Mouse (Mus musculus): ENCODE data around the gene Pan2.

Pan2 gene

GRCm38 (mm10) chr10:128336597-128336996 is 33.5 kb downstream of the Pan2 start:
- no peak for DNase-seq (ENCODE audit: low spot score)

DNA sequence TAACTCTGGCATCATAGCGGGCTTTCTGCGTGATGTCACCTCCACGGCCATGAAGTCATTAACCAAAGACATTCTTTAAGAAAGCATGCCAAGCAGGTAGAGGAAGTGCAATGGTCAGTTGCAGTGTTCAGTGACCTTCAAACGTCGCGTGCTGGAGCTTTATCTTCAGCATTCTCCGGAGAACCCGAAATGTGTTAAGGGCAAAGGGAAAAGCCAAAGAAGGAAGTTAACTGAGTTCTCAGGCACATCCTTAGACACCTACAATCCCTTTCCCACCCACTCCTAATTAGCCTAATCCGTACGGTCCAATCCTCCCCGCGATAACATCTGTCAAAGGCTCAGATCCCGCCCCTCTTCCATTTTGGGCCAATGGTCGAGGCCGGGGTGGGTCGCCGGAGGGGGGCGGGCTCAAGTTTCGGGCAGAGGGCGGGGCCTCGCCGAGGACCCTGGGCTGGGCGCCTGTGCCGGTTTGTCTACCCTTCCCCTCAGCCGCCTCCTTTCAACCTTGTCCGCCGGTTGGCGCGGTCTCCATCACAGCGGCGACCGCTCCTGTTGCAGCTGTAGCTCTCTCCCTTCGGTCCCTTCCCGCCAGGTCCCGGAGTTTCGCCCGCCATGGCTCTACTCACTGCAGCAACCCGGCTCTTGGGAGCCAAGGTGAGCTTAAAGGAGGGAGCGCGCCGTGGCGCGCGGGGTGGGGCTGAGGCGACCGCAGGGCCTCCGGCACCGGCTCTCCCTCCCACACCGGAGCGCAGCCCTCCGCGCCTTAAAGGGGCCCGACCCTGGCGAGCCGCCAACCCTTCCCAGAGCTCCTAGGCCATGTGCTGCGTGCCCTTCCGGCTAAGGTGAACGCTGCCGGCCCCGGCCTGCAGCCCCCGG is 34.4 kb downstream of the Pan2 start, which contains the start of gene Cs:
Cs (plus strand) TSS at position 429 of the 876 bp plus-strand sequence.
- DNase-seq (ENCODE audit: low spot score), result peak; percentile 98

GRCm38 (mm10) chr10:128338415-128338814 is 35.3 kb downstream of the Pan2 start:
- DNase-seq (ENCODE audit: low spot score), result peak; percentile 45

DNA sequence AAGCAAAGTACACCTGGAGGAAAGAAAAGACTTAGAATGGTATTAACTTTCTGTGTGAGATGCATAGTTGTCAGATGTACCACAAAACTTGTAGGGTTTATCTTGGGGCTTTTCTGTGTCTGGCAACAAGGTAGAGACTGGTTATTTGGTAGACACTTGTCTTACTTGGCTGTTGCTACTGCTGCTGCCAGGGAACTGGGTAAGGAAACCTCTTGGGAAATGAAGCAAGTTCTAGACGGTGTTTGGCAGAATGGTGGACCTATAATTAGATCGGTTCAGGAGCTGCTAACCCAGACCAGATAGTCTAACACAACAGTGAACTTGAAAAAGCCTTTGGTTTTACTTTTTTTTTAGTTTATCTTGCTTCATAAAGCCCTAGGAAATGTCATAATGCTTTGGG is 35.8 kb downstream of the Pan2 start:
- DNase-seq (ENCODE audit: low spot score), result peak; percentile 89

- no peak for DNase-seq (ENCODE audit: low spot score)
Observed at GRCm38 (mm10) chr10:128340257-128340656, 37.1 kb downstream of the Pan2 start.

- DNase-seq (ENCODE audit: low spot score), result peak; percentile 82
Observed at GRCm38 (mm10) chr10:128343436-128343835, 40.3 kb downstream of the Pan2 start.

GRCm38 (mm10) chr10:128344568-128345275 is 41.6 kb downstream of the Pan2 start:
- DNase-seq (ENCODE audit: low spot score), result peak; percentile 85

DNA sequence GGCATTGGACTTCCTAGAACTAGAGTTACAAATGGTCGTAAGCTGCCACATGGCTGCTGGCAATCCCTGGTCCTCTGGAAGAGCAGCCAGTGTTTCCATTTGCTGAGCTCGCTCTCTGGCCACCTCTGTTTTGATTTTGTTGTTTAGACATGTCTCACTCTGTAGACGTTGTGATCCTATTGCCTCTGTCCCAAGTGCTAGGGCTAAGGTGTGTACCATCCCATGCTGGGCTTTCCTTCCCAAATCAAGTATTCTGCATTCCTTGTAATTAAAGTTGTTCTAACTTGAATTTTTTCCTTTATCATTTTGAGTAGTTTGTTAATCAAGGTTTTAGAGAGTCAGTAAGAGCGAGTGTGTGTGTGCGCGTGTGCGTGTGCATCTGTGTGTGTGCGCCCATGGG is 44.4 kb downstream of the Pan2 start:
- no peak for DNase-seq (ENCODE audit: low spot score)

GRCm38 (mm10) chr10:128358796-128359195 is 55.7 kb downstream of the Pan2 start:
- DNase-seq (ENCODE audit: low spot score), result peak; percentile 80

GRCm38 (mm10) chr10:128359226-128359625 is 56.1 kb downstream of the Pan2 start:
- DNase-seq (ENCODE audit: low spot score), result no peak

DNA sequence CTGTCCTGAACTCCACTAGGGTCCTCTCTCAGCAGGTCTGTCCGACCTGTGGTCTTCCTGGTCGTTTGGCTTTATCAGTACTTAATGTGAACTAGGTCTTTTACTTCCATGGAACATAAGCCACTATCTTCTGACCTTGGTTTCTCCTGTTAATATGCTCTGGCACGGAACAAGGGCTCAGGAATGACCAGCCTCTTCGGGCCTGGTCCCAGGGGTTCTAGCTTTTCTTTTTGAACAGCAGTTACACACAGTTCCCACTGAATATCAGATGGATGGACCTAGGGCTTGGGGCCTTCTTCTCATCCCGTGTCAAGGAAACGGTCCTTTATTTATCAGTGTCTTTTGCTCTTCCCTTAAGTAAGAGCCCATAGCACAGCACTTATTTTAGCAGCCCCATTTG is 58.7 kb downstream of the Pan2 start:
- no peak for DNase-seq (ENCODE audit: low spot score)

GRCm38 (mm10) chr10:128362568-128362967 is 59.4 kb downstream of the Pan2 start:
- peak; percentile 57 for DNase-seq (ENCODE audit: low spot score)

GRCm38 (mm10) chr10:128367899-128368401 is 64.8 kb downstream of the Pan2 start:
- no peak for DNase-seq (ENCODE audit: low spot score)

- peak; percentile 86 for DNase-seq (ENCODE audit: low spot score)
Observed at GRCm38 (mm10) chr10:128368402-128369217, 65.5 kb downstream of the Pan2 start, which contains the start of gene Coq10a. Gene Coq10a, minus strand, starts transcription at chr10:128368997.

DNA sequence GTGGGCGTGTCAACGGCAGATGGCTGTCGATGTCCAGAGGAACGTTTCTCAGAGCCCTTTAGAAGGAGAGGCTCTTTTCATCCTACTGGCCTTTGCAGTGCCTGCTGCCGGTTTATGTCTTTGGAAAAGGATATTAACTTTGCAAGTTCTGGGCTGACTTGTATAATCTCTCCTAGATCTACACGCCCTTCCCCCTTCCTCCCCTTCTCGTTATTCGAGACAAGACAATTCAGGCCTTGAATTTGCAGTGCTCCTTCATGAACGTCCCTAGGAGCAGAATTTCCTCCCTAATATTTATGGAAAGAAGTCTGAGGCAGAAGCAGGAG is 66.0 kb downstream of the Pan2 start:
- no peak for DNase-seq (ENCODE audit: low spot score)

GRCm38 (mm10) chr10:128369599-128369998 is 66.5 kb downstream of the Pan2 start:
- no peak for DNase-seq (ENCODE audit: low spot score)

DNA sequence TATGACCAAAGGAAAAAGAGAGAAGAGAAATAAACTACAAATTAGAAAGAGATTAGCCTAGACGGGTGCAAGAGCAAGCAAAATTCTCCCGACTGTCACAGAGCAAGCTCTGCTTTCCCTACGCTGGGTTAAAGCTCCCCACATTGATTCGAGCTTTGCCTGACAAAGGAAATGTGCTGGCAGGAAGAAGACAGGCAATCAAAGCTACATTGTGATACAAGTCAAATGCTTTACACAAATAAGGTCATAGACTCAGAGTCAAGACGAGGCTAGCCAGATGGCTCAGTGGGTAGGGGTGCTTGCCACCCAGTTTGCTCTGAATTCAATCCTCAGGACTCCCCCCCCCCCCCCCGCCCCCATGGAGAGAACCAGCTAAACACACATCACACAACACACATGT is 66.9 kb downstream of the Pan2 start:
- DNase-seq (ENCODE audit: low spot score), result no peak

- DNase-seq (ENCODE audit: low spot score), result no peak
Observed at GRCm38 (mm10) chr10:128370601-128371000, 67.5 kb downstream of the Pan2 start.
